Mouse (Mus musculus) spleen, postnatal 14 days (tissue): ENCODE data around the gene Gm12216.
"Not testable (repeated sequence)": the region's sequence is repeated elsewhere in the genome, so short reads cannot be mapped to it uniquely, and the experiment has no call there.

Source experiments
- DNase-seq, 2 experiments: peaks; one replicate each; pipeline ENCODE4 v3.0.0; 2021 to 2022; ENCODE audit warnings: low spot score in 2 of 2

The Gm12216 gene

DNA sequence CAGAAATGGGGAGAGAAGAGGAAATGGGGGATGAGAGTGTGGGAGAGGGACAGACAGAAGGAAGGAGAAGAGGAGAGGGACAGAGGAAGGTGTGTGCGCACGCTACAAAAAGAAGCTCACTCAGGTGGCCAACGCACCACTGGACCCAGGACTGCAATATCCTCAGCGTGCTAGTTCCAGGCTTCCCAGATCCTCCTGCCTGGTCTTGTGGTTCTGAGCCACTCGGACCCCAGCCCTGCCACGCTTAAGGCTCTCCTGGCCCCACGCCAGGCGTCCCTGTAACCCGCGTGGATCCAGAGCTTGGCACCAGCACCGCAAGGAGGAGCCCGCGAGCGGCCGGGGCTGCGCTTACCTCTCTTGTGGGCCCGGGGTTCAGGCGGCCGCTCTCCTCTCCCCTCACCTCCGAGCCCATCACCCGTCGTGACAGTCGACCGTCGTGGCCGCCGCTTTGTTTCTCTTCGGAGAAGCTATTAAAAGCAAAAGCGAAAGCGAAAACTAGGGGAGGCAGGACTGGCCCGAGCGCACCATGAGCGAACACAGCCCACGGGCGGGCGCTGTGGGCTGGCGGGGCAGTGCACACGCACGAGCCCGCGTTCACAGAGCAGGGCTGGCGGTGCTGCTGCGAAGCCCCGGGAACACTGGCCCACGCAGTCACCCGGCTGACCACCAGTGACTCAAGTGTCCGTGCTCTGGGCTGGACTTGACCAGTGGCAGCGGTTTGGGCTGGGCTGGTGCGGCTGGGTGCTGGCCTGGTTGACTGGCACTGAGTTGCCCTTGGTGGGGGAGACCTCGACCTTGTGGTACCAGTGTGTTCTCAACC, at the start of gene Gm12216:
Gene Gm12216 (minus strand): TSS at position 496 of the 820 bp plus-strand sequence.
- DNase-seq = peak in 1 of 2 experiments; percentile 31

- no peak for DNase-seq
These were observed 49.6 kb upstream of the Gm12216 start for GRCm38 (mm10) chr11:53908686-53909085.

- DNase-seq = no peak
These were observed 45.5 kb upstream of the Gm12216 start for GRCm38 (mm10) chr11:53904534-53904925.

- no peak for DNase-seq
These were observed 44.9 kb upstream of the Gm12216 start for GRCm38 (mm10) chr11:53903781-53904533.

DNA sequence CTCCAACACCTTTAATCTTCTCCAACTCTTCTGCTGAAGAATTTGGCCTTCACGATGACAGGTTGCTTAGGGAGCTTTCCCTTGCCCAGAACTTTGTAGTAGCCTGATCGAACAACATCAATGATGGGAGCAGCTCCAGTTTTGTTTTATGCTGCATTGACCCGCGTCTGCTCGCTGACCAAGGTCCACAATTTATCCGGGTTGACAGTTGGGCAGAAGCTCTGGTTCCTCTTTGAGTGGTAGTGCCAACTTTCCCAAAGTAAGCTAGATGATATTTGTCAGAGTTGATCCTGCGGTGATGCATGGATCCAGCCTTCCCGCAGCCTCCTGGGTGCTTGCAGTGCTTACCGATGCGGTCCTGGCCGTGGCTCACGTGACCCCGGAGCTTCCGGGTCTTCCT, 43.7 kb upstream of the Gm12216 start:
- DNase-seq = no peak

DNA sequence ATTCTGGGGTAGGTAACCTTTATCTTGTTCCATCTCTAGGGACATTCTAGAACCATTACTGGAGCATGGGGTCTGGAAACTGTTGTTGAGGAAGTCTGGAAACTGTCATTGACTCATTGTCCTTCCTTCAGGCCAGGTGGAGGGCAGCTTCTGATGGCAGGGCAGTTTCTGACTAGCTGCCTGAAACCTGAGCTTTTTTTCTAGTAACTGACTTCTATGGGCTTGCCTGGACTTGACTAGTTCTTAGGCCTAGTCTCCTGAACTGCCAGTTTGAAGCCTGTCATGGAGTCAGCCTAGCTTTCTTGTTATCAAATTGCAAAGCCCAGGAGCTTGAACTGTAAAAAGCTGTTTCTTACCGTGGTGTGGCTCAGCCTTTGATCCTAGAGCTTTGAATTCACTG, 41.9 kb upstream of the Gm12216 start:
- no peak for DNase-seq

DNA sequence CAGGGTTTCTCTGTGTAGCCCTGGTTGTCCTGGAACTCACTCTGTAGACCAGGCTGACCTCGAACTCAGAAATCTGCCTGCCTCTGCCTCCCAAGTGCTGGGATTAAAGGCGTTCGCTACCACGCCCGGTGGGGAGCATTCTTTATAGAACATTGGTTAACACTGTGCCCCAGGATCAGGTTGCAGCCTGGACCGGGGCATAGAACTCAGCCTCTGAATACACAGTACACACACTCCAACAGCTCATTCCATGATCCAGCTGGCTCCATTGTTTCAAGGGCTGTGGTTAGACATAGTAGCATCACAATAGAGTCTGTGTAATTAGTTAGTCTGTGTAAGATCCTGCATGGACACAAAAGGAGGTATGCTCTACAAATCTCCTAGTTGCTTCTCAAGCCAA, 40.9 kb upstream of the Gm12216 start:
- DNase-seq = no peak

GRCm38 (mm10) chr11:53899004-53899403, 39.9 kb upstream of the Gm12216 start:
- DNase-seq = no peak

GRCm38 (mm10) chr11:53896935-53897334, 37.9 kb upstream of the Gm12216 start:
- no peak for DNase-seq

DNA sequence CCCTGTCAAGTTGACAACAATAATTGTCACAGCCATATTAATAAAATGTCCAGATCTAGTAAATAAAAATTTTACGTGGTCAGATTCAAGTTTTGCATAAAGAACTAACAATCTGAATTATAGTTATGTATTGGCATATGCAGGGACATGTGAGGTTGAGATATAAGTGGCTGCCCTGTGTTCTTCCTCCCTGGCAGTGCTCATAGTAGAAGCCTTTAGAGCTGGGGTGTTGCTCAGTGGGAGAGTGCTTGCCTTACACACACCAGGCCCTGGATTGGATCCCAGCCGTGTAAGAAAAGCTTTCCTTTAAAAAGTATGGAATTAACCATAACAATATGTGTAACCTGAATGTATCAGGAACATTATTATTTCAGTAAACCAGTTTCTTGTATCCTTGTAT, 34.4 kb upstream of the Gm12216 start:
- DNase-seq = no peak

DNA sequence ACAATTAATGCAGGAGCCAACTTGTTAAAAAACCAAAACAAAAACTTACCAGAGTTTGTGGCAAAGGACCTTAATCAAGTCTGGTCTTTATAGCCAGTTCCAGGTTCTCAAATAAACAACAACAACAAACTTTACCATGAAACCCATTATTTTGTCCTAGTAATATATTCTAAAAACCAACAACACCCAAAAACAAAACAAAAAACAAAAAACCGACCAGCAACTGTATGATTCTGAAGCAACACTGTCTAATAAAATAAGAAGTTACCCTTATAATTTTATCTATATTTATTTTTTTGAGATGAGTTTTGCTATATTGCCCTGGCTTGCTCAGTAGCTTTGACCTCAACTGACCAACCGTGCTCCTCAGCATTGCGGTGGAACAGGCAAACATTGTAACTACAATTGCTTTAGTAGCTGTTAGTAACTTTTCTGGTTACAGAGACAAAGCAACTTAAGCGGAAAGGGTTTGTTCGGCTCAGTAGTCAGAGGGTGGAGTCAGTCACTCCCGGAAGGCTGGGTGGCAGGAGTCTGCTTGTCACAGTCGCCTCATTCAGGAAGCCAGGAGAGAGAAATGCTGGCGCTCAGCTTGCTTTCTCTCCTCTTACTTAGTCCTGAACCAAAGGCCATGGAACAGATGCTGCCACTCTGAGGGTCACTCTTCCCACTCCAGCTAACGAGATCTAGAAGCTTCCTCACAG, 33.8 kb upstream of the Gm12216 start:
- peak in 1 of 2 experiments; percentile 8 for DNase-seq

DNA sequence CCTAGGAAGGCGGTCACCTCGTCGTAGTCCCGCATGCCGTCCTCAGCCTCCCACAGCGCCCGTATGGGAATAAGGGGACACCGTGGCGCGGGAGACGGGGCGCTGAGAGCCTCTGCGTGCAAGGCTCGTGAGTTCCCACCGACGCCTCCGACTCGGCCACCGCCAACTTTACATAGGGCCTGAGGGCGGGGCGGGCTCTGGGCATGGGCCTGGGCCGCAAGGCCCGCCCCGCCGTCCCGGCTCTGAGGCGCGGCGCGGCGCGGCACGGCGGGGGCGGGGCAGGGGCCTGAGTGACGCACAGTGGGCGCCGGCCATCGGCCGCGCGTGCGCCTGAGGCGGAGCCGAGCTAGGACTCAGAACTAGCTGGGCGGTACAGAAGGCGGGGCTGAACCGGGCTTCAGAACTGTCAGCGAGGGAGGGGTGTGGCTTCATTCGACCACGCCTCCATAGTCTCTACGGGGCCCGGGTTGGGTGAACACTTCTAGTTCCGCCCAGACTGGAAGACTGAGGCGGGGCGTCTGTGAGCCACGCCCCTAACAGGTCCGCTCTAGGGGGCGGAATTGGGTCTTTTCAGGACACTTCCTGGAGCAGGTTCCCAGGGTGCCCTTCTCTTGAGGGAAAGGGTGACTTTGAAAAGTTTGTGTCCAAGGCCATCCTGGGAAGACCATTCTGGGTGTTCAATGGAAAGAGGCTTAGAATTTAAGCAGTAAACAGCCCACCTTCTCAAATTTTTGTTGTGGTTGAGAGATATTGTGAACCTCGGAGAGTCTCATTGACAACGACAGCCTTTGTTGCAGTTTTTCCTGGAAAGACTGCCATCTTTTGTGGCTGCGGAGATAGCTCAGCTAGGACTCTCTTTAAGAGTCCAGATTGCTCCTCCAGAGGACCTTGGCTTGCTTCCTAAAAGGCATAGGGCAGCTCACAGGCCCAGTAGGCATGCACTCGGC, 32.7 kb upstream of the Gm12216 start, which contains the start of gene Slc22a5:
Gene Slc22a5 (minus strand): TSS at position 156 of the 947 bp plus-strand sequence.
- DNase-seq = peak; percentile 97 to 98

- DNase-seq = no peak
These were observed 31.9 kb upstream of the Gm12216 start for GRCm38 (mm10) chr11:53890906-53891504.

DNA sequence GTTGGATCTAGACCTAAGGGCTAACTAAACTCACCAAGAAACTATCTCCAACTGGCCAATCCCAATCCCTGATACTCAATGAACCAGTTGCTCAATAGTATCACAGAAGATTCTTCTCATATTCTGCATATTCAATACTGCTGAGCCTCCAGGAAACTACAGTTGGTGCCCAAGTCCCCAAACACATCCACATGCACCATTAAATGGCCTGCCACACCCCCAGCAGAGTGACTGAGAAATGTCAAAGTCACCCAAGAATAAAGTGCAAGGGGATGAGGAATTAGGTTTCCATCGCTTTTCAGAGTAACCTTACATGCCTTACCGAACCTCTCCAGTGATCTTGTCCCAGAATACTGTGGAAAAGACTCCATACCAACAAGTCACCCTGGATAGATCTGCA, 31.2 kb upstream of the Gm12216 start:
- DNase-seq = no peak

DNA sequence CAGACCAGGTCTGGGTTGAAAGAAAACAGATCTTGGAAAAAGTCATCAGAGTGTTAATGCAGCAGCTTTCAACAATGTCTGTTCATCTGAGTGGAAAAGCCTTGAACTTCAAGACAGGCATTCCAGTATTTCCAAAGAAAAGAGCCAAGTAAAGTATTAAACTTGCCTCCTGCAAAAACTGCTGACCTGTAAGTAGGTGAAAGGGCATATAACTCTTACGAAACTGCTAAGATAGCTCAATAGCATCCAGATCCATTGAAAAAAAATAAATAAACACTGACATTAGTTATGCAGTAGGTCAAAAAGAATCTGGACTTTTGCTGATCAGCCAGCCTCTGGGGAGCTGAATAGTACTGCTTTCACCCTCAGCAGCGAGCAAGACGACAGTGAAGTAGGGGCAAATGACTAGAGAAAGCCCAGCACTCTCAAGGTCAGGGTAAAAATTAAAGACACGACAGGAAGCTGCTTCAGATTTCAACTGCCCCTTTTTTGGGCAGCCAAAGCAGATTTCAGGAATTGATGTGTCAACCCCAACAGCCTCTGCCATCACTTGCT, 30.1 kb upstream of the Gm12216 start:
- no peak for DNase-seq

- no peak for DNase-seq
These were observed 29.2 kb upstream of the Gm12216 start for GRCm38 (mm10) chr11:53888242-53888641.

DNA sequence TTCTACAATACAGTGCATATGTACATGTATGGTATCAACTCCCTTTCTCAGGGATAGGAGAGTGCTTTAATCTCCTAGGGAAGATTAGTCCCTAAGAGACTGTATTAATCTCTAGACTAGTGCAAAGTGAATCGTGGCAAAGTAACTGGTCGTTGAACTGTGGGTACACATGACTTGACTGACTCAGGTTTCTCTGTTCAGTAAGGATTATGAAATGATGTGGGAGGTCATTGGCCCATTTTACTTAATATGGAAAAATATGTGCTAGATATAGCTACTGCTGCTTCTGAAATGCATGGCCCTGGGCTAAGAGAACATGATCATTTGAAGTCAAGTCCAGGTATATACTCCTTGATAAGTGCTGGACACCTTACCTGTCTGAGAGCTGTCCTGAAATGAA, 24.2 kb upstream of the Gm12216 start:
- no peak for DNase-seq

DNA sequence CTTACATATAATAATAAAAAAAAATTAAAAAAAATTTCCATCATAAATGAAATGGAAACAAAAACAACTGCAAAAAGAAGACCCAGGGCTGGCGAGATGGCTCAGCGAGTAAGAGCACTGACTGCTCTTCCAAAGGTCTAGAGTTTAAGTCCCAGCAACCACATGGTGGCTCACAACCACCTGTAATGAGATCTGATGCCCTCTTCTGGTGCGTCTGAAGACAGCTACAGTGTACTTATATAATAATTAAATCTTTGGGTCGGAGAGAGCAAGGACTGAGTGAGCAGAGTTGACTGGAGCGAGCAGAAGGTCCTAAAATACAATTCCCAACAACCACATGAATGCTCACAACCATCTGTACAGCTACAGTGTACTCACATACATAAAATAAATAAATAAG, 19.0 kb upstream of the Gm12216 start:
- not testable (repeated sequence) for DNase-seq

DNA sequence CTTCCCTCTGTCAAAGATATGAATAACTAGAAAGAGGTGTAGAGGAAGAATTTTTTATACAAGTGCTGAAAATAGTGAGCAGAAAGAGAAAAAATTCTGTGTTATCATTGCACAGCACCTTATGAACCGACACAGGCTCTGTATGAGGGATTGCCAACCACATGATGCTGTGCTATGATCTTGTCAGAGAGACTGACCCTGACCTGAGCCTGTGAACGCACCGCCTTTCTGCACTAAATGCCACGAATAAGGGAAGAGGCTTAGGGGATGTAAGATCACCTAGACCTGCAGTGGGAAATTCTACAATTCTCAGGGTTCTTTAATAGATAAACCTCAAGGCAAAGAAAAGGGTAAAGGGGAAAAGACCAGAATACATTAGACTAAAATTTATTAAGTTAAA, 17.4 kb upstream of the Gm12216 start:
- DNase-seq = no peak

- DNase-seq = peak in 1 of 2 experiments; percentile 12
These were observed 15.7 kb upstream of the Gm12216 start for GRCm38 (mm10) chr11:53874706-53875105.
